Mouse (Mus musculus) cerebellum, adult (tissue): ENCODE measurements around the gene Cdk13.

ENCODE experiments used
- ATAC-seq: cut with Nextera tagmentation; 2 replicates; pipeline ENCODE4 v1.9.2; 2017; ENCODE audit warnings: mild to moderate bottlenecking, moderate library complexity, mixed read lengths; ENCODE audit not compliant: insufficient number of reproducible peaks, low FRiP score, low TSS enrichment

Cdk13 gene

DNA sequence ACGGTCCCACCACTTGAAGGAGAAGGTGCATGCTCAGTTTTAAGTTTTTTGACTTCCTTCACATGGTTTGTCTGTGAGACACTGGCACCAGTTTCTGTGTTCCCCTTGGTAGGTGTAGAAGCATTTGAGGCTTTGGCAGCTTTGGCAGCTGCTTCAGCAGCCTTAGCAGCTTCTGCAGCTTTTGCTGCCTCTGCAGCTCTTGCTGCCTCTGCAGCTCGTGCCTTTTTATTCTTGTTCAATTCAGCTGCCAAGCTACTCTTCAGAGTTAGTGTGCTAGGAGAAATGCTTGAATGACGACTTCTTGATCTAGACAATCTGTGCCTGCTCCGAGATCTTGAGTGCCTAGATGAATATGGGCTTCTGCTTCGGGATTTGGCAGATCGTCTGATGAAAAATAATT lies 32.3 kb downstream of the Cdk13 start:
- no peak for ATAC-seq

DNA sequence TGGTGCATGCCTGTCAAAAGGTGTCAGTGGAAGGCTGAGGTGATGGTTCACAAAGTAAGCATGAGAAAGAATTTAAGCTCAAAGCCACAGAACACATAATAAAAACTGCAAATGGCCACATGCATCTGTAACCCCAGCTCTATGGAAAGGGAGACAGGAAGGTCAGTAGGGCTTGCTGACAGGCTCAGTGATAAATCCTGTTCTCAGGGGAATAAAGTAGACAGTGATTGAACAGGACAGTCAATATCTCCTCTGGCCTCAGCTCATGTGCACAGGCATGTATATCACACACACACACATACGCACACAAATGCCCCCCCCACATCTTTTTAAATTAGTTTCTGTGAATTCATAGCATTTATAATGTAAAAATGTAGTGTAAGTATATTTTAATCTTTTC lies 42.5 kb downstream of the Cdk13 start:
- ATAC-seq = no peak

DNA sequence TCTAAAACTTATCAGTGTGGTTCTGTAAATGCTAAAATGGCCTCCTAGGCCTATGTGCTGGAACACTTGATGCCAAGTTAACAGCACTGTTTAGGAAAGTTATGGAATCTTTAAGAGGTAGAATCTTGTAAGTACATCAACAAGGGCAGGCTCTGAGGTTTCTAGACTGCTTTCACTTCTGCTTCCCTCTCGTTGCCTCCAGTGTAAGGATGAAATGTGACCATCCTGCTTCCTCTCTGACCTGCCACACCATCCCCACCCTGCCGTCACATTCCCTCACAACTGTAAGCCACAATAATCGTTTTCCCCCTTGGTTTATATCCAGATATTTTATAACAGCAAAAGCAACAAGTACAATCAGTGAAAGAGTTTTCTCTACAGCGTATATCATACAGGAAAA lies 49.9 kb downstream of the Cdk13 start:
- no peak for ATAC-seq

DNA sequence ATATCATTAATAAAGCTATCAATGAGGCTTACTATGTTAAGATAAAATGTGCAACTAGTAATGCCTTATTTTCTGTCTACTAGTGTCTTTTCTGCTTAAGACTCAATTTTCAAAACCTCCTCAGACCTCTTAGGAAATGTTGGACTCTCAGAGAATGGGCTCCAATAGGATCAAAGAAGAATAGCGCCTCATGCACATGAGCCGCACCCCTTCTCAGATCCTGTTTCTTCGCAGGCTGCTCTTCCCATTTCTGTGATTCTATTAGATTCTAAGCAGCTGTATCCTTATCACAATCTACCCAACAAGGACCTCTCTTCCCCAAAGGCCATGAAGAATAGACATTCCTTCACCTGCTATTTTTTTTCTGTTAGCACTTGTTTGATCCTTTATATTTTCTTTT lies 76.1 kb downstream of the Cdk13 start:
- ATAC-seq = no peak

DNA sequence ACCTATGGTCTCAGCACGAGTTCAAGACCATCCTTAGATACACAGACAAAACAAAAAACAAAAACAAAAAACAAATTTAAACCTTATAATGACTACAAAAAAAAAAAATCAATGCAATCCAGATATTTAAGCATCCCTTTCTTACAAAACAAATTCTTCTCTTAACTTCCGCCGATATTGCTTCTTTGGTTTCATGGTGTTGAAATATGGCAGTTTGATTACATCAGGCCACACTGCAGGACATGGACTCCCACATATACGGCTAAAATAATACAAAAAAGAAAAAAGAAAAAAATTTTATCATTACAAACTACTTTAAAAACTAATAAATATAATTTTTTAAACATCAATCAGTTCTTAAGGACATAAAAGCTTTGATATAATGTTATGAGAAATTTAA lies 77.0 kb downstream of the Cdk13 start:
- no peak for ATAC-seq

DNA sequence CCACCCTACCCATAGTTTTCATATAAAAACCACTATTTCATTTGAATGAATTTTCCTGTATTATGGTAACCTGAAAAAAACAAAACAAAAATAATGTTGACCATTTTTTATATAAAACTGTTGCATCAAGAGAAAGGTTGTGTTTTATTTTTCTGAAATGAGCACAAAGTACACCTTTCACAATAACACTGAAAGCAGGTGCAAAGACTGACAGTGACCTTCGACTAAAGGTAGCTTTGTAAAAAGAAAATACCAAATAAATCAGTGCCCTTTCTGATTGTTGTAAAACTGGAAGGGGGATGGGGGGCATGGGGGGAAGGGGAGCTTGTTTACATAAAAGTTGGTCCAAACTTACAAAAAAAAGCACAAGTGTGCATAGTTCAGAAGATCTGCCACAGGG lies 87.5 kb downstream of the Cdk13 start:
- ATAC-seq = no peak

DNA sequence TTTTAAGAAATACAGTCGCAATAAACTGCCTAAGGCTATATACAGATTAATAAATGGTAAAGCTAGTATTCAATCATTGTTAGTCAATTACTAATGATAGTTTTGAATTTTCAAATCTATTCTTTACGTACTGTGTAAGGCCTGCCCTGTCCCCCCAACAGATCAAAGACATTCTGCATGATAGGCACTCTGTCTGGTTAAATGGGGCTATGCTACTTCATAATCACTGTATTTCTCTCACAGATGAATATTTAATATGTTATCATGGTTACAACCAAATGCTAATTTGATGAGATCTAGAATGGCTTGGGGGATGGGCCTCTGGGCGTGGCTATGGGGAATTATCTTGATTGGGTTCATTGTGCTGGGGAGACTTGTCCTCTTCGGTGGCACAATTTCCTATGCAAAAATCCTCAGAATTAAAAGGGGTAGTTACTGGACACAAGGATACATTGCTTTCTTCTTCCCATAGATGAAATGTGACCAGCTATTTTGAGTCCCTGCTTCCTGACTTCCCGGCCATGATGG lies 96.0 kb downstream of the Cdk13 start:
- no peak for ATAC-seq

DNA sequence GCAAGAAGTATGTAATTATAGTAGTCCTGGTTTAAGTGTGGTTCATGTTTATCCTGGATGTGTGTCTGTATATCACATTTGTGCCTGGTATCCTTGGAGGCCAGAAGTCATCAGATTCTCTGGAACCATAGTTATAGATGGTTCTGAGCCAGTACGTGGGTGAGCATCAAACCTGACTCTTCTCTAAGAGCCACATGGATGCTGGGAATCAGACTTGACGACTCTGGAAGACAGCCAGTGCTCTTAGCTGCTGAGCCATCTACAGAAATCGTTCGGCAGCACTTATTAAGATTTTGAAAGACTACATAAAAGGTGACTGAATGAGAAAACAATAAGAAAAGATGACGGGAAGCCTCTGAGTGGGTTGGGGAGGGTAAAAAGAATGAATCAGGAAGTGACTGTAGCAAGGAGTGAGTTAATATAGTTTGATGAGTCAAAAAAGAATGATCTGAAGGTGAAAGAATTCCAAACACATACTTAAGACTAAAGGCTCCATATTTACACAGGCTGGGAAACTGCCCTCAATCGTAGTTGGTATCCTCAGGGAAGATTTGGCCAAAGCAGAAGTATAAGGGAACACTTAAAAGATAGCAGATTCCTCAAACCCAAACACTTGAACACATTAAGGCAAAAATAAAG lies 99.6 kb downstream of the Cdk13 start:
- ATAC-seq = no peak

DNA sequence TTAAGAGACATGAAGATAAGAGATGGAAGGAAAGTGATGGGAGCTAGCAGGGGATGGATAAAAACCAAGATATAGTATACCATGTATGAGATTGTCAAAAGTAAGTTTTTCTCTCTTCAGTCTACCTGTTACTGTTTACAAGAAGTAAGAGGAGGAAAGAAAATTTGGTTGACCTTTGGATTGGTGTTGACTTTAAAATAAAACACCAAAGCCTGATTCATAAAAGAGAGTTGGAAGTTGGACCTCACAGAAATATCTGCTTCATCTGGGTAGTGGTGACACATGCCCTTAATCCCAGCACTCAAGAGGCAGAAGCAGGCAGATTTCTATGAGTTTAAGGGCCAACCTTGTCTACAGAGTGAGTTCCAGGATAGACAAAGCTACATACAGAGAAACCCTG lies 102.6 kb downstream of the Cdk13 start:
- ATAC-seq = no peak

DNA sequence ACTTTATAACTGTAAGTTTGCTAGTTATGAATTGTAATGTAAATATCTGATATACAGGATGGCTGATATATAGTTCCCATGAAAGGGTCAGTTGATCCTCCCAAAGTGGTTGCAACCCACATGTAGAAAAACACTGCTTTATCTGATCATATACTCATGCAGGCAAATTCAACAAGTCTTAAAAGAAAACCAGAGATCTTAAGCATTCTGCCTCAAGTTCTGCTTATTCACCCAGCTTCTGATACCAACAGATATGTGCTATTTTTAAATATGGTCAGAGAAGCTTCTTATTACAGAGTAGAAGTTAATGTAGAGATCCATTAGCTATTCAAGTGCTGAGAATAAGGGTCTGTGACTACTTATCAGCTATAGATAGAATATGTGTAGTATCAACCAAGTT lies 103.6 kb downstream of the Cdk13 start:
- no peak for ATAC-seq

DNA sequence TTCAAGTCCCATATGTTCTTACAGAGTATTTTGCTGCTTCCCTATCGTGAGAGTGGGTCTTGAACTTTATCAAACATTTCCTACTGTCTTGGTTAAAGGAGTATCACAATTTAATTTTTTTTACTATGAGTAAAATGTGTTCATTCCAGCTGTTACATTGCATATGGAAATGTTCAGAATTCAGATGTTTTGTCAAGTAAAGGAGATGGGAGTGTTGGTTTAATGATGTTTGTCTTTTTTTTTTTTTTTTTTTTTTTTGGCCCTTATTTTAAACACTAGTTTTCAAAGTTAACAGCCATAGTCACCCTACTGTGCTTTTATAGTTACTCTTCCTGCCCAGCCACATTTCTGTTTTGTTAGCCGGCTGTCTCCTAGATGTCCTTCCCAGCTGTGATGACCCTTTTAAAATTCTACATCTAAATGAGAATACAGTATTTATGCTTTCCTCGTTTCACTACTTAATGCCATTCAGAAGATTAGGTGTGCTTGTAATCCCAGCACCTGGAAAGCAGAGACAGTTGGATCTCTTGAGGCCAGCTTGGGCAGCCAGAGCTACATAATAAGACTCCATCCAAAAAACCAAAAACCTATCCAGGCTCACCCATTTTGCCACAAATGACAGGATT lies 104.7 kb downstream of the Cdk13 start:
- ATAC-seq = no peak

DNA sequence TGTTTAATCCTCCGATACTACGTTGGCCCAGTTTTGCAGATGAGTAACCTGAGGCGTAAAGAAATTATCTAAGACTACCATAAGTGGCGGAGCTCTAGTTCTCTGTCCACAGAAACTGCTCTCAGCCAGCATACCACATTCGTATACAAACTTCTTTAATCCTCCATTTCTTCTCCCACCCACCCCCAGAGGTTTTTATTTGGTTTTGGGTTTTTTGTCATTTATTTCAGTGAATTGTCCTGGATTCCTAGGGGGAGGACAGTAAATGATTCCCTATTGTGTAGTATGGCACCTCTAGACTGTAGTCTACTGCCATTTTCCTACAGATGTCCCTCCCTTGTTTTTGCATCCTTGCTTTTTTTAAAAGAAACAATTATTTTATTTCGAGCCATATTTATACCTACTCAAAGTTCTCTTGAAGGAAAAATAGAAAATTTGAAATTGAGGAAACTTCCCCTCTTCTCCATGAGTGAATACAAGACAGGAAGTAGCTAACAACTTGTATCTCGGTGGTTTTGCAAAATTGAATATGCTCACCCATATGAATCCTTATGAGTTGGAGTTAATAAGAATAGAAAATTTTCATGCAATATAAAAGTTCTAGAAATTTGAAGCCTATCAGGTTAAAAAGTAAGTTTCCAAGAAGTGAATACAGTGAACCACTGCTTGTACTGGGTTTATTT lies 108.9 kb downstream of the Cdk13 start:
- 0 out of 2 replicates have a peak, but pooled peaks have one; percentile 1 for ATAC-seq

DNA sequence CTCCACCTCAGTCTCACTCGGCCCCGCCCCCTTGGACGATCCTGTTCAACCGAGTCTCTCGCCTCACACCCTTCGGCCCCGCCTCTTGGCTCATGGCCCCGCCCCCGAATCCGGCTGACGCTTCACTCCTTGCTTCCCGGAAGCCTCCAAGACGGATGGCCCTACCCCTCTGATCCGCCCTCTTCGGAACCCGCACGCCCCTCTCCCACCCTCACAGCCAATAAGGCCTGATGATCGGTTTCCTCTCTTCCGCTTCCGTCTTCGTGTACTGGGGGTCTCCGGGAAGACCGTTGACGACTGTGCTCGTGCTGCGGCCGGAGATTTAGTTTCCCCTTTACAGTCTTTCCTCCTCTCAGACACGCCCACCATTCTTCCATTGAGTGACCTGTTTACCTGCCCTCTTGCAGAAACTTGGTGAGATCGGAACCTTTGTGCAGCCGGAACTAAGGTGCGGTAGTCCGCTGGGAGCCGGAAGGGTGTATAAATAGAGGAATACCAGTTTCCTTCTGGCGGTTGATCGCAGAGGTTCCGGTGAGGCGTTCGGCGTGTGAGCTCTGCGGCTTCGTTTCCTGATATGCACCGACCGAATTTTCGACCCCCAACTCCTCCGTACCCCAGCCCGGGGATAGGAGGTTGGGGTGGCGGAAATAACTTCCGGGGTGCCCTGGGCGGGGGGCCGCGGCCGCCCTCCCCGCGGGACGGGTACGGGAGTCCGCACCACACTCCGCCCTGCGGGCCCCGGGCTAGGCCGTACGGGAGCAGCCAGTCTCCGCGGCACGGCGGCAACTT lies 109.8 kb downstream of the Cdk13 start, which contains the start of the genes Mplkip and Sugct:
TSS of gene Mplkip (plus strand) at position 282 of the 789 bp plus-strand sequence.
TSS of gene Sugct (minus strand) at position 643 of the 789 bp plus-strand sequence.
- ATAC-seq = peak; percentile 95

DNA sequence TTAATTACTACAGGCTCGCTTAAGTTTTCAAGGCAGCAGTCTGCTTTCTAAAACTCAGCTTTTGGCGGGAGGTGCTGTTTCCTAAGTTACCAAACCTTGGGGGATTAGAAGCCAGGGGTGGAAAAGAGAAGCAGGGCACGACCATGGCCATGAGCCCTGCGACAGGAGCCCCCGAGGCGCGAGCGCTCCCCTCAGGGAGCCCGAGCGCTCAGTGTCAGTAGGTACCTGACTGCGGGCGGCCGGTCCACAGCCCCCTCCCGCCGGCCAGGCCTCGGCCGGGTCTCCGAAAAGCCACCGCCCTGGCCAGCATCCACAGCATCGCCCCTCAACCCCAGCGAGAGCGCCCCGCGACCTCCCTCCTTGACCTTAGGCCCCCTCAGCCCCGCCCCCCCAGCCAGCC lies 110.5 kb downstream of the Cdk13 start:
- ATAC-seq = peak; percentile 62

DNA sequence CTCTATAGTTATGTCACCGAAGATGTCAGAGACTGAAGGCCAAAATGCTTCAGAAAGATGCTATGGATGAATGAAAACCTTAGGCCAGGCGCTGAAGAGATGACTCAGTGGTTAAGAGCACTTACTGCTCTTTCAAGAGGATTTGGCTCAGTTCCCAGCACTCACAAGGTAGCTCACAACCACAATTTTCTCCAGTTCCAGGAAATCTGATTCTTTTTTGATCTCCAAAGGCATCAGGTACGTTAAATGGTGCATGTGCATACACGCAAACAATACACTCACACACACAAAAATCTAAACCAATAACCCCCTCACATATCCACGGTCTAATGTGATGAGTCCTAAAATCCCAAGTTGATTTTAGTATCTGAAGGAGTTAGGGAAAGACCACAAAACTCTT lies 111.1 kb downstream of the Cdk13 start:
- no peak for ATAC-seq

DNA sequence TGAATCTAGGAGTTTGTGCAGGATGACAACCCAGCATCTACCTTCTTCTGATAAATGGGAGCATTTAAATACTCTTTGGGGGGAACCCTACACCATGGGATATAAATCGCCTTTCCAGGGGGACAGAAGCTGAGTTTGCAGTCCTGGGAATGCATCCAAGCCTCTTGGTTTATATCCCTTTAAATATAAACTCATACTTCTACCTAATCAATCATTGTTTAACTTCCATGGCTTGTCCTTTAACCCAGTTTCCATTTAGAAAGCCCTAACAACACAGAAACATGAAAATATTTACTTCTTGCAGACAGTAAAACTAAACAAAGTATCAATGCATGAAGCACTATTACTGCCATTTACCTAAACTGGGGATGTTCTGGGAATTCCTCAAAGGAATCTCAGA lies 113.5 kb downstream of the Cdk13 start:
- no peak for ATAC-seq

DNA sequence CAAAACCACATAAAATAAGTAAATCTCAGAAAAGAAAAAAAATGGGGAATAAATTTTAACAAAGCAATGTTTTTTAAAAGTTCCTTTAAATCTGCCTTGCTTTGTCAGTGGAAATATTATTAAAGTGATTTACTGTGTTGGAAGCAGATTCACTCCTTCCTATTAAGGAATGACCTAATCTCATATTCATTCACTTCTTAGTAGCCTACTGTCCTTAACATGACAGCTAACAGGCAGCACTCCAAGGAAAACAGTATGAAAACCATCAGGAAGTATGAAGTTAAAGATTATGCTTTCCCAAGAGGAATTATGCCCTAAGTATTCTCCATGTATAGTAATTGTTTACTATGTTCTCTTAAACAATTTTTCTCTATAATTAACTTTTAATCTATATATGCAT lies 114.2 kb downstream of the Cdk13 start:
- ATAC-seq = no peak

DNA sequence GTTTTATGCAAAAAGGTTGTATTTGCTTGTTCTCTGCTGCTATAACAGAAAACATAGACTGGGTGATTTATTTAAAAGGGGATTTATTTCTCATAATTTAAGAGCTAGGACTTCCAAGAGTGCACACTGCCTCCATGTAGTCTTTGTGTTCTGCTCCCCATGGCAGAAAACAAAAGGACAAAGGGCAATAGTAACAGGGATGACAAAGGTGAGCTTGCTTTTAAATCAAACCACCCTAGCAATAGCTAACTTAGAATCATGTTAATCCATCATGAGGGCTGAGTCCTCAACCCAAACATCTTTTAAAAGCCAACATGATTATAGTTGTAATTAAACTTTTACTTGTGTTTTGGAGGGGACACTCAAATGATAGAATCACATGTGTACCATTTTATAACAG lies 115.4 kb downstream of the Cdk13 start:
- no peak for ATAC-seq

DNA sequence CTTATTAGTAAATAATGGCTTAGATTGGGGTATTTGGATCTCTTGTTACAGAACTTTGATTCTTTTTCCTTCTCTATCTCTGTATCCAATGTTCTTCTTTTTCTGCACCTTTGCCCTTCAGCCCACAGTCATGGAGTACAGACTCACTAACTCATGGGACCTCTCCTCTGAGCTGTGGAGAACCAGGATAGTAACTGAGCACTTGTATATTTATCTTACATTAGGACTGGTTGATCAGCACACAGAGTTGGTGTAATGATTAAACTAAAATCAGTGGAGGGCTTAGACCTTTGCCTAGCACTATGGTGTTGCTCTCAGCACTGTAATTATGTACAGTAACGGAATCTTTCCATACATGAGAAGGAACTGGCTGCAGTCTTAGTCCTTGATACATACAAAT lies 133.8 kb downstream of the Cdk13 start:
- no peak for ATAC-seq

DNA sequence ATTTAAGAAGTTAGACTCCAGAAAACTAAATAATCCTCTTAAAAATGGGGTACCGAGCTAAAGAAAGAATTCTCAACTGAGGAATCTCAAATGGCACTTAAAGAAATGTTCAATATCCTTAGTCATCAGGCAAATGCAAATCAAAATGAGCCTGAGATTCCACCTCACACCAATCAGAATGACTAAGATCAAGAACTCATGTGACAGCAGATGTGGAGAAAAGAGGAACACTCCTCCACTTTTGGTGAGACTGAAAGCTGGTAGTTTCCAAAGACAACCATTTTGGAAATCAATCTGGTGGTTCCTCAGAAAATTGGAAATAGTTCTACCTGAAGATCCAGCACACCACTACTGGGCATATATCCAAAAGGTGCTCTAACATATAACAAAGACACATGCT lies 137.5 kb downstream of the Cdk13 start:
- no peak for ATAC-seq
